Mouse (Mus musculus) embryonic facial prominence, embryonic 11.5 days (tissue): ENCODE measurements at regions not wholly inside any gene's neighbourhood (a gene's known extent, or its start where the extent isn't known, plus 50 kb on each side); places are given as distances from the start of the nearest gene placed in this dataset.

ENCODE experiments used
- ATAC-seq: fragments of 200-750 bp; cut with Nextera tagmentation; replicated peaks from 2 replicates; pipeline ENCODE4 v1.8.0; 2017; ENCODE audit warnings: low read depth; ENCODE audit not compliant: insufficient number of reproducible peaks, low FRiP score, low TSS enrichment
- DNase-seq: peaks from one replicate; pipeline ENCODE4 v3.0.0-alpha.2; 2015; ENCODE audit warnings: low spot score
- H3K27ac ChIP-seq: fragments of 300-500 bp; sonication (generic); replicated peaks from 2 replicates; pipeline ENCODE4 v1.5.1; 2014; ENCODE audit warnings: mild to moderate bottlenecking, low read depth, low read length, control low read depth
- H3K27me3 ChIP-seq: fragments of 300-500 bp; sonication (generic); 2 replicates; pipeline ENCODE4 v1.6.1; 2014; ENCODE audit warnings: mild to moderate bottlenecking, low read length, moderate library complexity, mixed read lengths; ENCODE audit not compliant: control insufficient read depth, insufficient read depth
- H3K36me3 ChIP-seq: fragments of 300-500 bp; sonication (generic); replicated peaks from 2 replicates; pipeline ENCODE4 v1.6.1; 2014; ENCODE audit warnings: low read depth, mild to moderate bottlenecking, low read length, moderate library complexity, mixed read lengths; ENCODE audit not compliant: control insufficient read depth, insufficient read depth
- H3K4me1 ChIP-seq: fragments of 300-500 bp; sonication (generic); 2 replicates; pipeline ENCODE4 v1.6.1; 2014; ENCODE audit warnings: low read length, mixed read lengths; ENCODE audit not compliant: control insufficient read depth, insufficient read depth
- H3K4me2 ChIP-seq: fragments of 300-500 bp; sonication (generic); 2 replicates; pipeline ENCODE4 v1.6.1; 2014; ENCODE audit warnings: low read depth, mild to moderate bottlenecking, control low read depth, low read length, moderate library complexity
- H3K4me3 ChIP-seq: fragments of 300-500 bp; sonication (generic); 2 replicates; pipeline ENCODE4 v1.5.1; 2014; ENCODE audit warnings: low read depth, low read length, control low read depth
- H3K9ac ChIP-seq: fragments of 300-500 bp; sonication (generic); replicated peaks from 2 replicates; pipeline ENCODE4 v1.6.1; 2014; ENCODE audit warnings: mild to moderate bottlenecking, control low read depth, low read length
- H3K9me3 ChIP-seq: fragments of 300-500 bp; sonication (generic); replicated peaks from 2 replicates; pipeline ENCODE4 v1.6.1; 2016; ENCODE audit warnings: mild to moderate bottlenecking, low read length, inconsistent platforms, mixed read lengths; ENCODE audit not compliant: control insufficient read depth
- whole genome bisulfite sequencing: fragments of 180-500 bp; shearing (Covaris S2); extraction: QIAGEN DNeasy Blood & Tissue Kit; methylation state at CpG from one replicate; pipeline ENCODE4 v1.1.7; 2014; 5-methylcytosine and 5-hydroxymethylcytosine counted together

DNA sequence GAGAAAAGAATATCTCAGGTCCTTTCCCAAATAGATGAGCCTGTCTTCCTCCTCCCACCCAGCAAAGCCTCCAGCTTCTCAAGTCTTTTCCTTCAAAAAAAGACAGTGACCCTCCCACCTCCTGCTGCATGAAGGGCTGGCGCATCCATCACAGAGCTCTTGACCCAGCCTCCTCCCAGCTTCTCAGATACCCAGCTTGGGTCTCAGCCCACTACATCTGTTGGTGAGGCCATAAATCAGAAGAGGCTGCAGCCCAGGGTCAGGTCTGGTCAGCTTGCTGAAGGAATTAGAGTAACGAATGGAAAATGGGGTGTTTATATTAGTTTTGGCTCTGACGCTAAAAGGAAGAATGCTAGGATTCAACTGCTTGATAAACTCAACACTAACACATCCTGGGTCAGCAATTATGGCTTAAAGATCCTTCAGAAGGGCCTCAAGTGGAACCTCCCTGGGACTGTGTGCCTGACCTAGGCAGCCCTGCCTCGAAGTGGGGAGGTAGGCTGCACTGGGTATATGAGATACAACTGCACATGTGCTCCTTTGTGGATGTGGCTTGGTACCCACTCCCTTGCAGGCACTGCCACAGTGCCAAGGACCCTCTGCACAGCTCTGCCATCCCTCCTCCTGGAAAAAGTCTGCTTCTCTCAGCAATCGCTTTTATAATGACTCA is 61.6 kb upstream of the Rbm19 start:
- 84% methylated on average over 5 of the region's 5 CpGs for WGBS
- Histone ChIP-seq H3K4me2 (no peak overlapping the region), H3K27me3 (no peaks in the 10 kb centered on the region), H3K9me3 (no peaks in the 10 kb centered on the region), H3K9ac (no peak overlapping the region), H3K27ac (no peak overlapping the region), H3K4me3 (no peak overlapping the region), H3K4me1 (no peaks in the 10 kb centered on the region), H3K36me3 (no peaks in the 10 kb centered on the region)
- DNase-seq, result no peak
- ATAC-seq, result no peak
